Comparison of ENCODE assay signal across 1 mouse cellular context in genomic region chr9:44772750-44773651, GRCm38 (mm10).
TF ChIP-seq lines count a peak whose summit lies in the region.

No protein-coding gene starts in this region.

TF ChIP-seq in CH12.LX, 34 proteins besides CTCF, POLR2A, EP300 and RAD21:
- TF ChIP-seq KAT2A (IDR thresholded peaks at IDR 0.05; ENCODE audit: insufficient replicate concordance, low read length) (peak; percentile 77; the same call in 1 of the 2 replicates), ZC3H11A (IDR thresholded peaks at IDR 0.05; ENCODE audit: low read depth, low read length) (no peak), JUN (IDR thresholded peaks at IDR 0.05; ENCODE audit: insufficient read depth, low read depth, low read length) (no peak), MXI1 (IDR thresholded peaks at IDR 0.05; ENCODE audit: low read depth, low read length) (peak; percentile 83), E2F4 (IDR thresholded peaks at IDR 0.05; ENCODE audit: insufficient replicate concordance, low read depth, low read length) (no peak), PAX5 (IDR thresholded peaks at IDR 0.05; ENCODE audit: low read length) (no peak), HCFC1 (IDR thresholded peaks at IDR 0.05; ENCODE audit: low read depth, low read length) (peak; percentile 92), ELF1 (IDR thresholded peaks at IDR 0.05; ENCODE audit: low read depth, low read length) (peak; percentile 95), RCOR1 (conservative IDR thresholded peaks at IDR 0.05; ENCODE audit: low read depth, low read length) (no peak), UBTF (IDR thresholded peaks at IDR 0.05; ENCODE audit: low read depth, low read length) (no peak), BHLHE40 (IDR thresholded peaks at IDR 0.05; ENCODE audit: low read depth, low read length) (no peak; the same call in 1 of the 2 replicates), MYC (IDR thresholded peaks at IDR 0.05; ENCODE audit: low read depth, low read length) (no peak), POLR2AphosphoS2 (IDR thresholded peaks at IDR 0.05; ENCODE audit: low read depth, low read length) (no peak), CHD1 (IDR thresholded peaks at IDR 0.05; ENCODE audit: low read depth, low read length) (no peak), SIN3A (IDR thresholded peaks at IDR 0.05; ENCODE audit: low read length) (peak; percentile 95), GABPA (IDR thresholded peaks at IDR 0.05; ENCODE audit: insufficient replicate concordance, low read depth, low read length) (peak; percentile 91), USF2 (conservative IDR thresholded peaks at IDR 0.05; ENCODE audit: low read depth, low read length) (no peak), SMC3 (IDR thresholded peaks at IDR 0.05; ENCODE audit: low read depth, low read length) (peak; percentile 45), IRF4 (IDR thresholded peaks at IDR 0.05; ENCODE audit: low read depth, low read length) (peak; percentile 80; the same call in 1 of the 2 replicates), USF1 (IDR thresholded peaks at IDR 0.05; ENCODE audit: low read depth, low read length) (no peak), JUND (conservative IDR thresholded peaks at IDR 0.05; ENCODE audit: low read depth, low read length) (0 out of 2 replicates have a peak, but pooled peaks have one; percentile 25), ZNF384 (IDR thresholded peaks at IDR 0.05; ENCODE audit: low read depth, low read length) (no peak), MAX (IDR thresholded peaks at IDR 0.05; ENCODE audit: low read length) (peak; percentile 36; the same call in 1 of the 2 replicates), CHD2 (IDR thresholded peaks at IDR 0.05; ENCODE audit: low read length) (peak; percentile 99), ETS1 (conservative IDR thresholded peaks at IDR 0.05; ENCODE audit: low read depth, low read length) (peak; percentile 57; the same call in 1 of the 2 replicates), MAFK (IDR thresholded peaks at IDR 0.05; ENCODE audit: insufficient replicate concordance, low read length) (no peak), NRF1 (IDR thresholded peaks at IDR 0.05; ENCODE audit: low read depth, low read length) (peak; percentile 55), MEF2A (IDR thresholded peaks at IDR 0.05; ENCODE audit: borderline replicate concordance, low read depth, low read length) (peak; percentile 86), NELFE (IDR thresholded peaks at IDR 0.05; ENCODE audit: low read depth, low read length) (peak; percentile 52; the same call in 1 of the 2 replicates), MAZ (IDR thresholded peaks at IDR 0.05; ENCODE audit: low read depth, low read length) (peak; percentile 88), TCF12 (IDR thresholded peaks at IDR 0.05; ENCODE audit: low read depth, low read length) (peak; percentile 89), TBP (conservative IDR thresholded peaks at IDR 0.05; ENCODE audit: low read depth, low read length) (peak; percentile 92), ZKSCAN1 (IDR thresholded peaks at IDR 0.05; ENCODE audit: borderline replicate concordance, low read depth, low read length) (no peak), ZMIZ1 (IDR thresholded peaks at IDR 0.05; ENCODE audit: low read depth, low read length) (peak; percentile 41; the same call in 1 of the 2 replicates)
TF ChIP-seq in CH12.LX: peak in this region for 19.
